Mouse (Mus musculus) G1E (cell line): ENCODE results near the gene Flywch1.

ENCODE experiments used
- CTCF ChIP-seq: IDR thresholded peaks from 2 replicates; pipeline ENCODE4 v1.5.1; 2012; ENCODE audit warnings: low read depth, low read length, inconsistent platforms, mixed read lengths
- GATA1 ChIP-seq: IDR thresholded peaks from 2 replicates; pipeline ENCODE4 v1.6.1; 2012; ENCODE audit warnings: borderline replicate concordance, low read length, inconsistent platforms, mixed read lengths
- POLR2AphosphoS5 ChIP-seq: IDR thresholded peaks from 2 replicates; pipeline ENCODE4 v1.6.1; 2012; ENCODE audit warnings: low read depth, low read length, inconsistent platforms; ENCODE audit not compliant: insufficient replicate concordance
- TAL1 ChIP-seq: conservative IDR thresholded peaks from 2 replicates; pipeline ENCODE4 v1.6.1; 2012; ENCODE audit warnings: low read depth, low read length, inconsistent platforms, mixed read lengths

DNA sequence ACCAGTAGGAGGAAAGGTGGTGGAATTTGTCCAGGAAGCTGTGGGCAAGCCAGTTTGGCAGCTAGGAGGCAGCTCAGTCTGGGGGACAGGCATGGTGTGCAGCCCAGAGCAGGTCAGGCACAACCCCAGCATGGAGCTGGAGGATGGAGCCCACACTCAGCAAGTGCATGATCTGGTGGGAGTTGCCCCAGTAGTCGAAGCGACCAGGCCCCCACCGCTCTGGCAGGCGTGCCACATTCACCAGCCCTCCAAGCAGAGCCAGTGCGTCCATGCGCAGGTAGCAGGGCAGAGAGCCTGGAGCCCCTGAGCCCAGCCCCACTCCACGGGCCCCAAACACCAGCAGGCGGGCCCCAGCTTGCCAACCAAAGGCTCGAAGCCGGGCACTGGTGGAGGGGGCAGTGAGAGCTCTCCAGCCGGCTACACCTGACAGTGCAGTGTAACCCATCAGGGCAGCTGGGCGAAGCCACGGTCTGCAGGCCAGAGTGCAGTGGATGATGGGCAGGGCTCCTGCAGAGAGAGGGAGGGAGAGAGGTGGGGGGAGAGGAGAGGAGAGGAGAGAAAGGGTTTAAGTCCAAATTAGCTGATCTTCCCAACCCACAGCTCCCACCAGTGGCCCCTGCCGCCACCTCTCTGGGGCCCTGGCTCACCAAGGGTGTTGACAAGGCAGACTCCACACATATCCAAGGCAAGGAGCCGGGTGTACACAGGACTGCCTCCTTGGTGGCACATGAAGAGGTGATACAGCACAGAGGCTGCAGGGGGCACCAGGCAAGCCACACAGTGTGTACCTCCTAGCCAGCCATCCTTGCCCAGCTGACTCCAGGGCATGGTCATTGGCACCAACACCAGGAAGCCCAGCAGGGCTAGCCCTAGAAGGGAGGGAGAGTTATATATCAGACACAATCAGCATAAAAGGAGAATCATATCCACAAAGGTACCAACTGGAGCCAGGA, 33.6 kb downstream of the Flywch1 start:
- TF ChIP-seq CTCF (no peak), GATA1 (no peak), POLR2AphosphoS5 (no peak), TAL1 (no peak)
